Mouse (Mus musculus) liver, adult (tissue): ENCODE data around the gene Rnd3.

Experiments used
- GATA4 ChIP-seq: IDR thresholded peaks from 2 replicates; pipeline ENCODE4 v1.6.1; 2014; ENCODE audit warnings: mild to moderate bottlenecking, low read length; ENCODE audit not compliant: insufficient replicate concordance

Gene Rnd3

DNA sequence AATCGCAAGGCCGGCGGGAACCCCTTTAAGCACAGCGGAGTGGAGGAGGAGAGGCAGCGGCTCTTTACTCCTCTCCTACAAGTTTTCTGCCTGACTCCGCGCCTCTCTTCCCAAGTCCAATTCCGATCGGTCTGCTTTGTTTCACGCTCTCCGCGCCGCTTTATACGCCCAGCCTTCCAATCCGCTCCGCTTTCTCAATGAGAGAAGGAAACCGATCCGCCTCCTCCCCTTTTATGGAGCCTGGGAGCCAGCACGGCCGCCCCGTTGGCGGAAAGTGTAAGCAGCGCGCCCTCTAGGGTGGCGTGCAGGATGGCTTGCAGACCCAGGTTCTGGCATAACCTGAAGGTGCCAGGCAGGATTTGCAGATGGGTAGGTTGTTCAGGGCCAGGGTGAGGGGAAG lies at the start of gene Rnd3:
TSS of gene Rnd3 (minus strand) at position 137 of the 400 bp plus-strand sequence.
- TF ChIP-seq GATA4 = no peak

DNA sequence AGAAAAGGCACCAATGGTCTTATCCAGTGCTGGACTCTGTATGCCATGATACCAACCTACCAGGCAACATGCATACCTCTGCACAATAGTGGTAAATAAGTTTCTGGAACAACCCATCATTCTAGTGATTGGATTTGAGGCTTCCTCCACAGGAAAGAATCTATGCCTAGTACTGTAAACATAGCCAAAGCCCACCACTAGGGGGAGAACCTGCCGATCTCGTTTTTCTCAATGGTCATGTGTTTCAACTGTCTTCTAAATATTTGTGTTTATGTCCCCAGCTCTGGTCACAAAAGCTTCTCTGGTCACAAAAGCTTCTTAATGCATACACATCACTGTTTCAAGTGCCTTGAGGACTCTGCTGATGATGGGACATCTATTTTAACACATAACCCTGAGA lies 43.4 kb upstream of the Rnd3 start:
- TF ChIP-seq GATA4 = no peak

GRCm38 (mm10) chr2:51185762-51186161 lies 36.9 kb upstream of the Rnd3 start:
- TF ChIP-seq GATA4 = no peak

- TF ChIP-seq GATA4 = no peak
These were observed 34.1 kb upstream of the Rnd3 start for GRCm38 (mm10) chr2:51182990-51183389.

DNA sequence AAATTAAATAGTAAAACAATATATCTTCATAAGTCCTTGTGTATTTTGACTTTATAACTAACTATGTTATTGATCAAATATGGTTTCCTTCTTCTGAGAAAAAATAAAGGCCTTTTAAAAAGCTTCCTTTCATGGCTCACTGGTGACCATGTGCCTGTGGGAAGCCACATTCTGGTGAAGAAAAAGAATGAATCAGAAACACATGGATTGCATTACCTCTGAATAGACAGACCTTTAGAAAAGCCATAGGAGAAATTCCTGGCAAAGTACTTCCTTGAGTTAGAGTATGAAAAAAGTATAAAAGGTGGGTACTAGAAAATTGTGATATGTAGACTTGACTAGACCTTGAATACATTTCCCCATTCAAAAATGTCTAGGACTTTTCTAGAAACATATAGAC lies 32.5 kb upstream of the Rnd3 start:
- no peak for TF ChIP-seq GATA4

- no peak for TF ChIP-seq GATA4
These were observed 30.2 kb upstream of the Rnd3 start for GRCm38 (mm10) chr2:51179096-51179495.

- no peak for TF ChIP-seq GATA4
These were observed 28.7 kb upstream of the Rnd3 start for GRCm38 (mm10) chr2:51177615-51178014.

DNA sequence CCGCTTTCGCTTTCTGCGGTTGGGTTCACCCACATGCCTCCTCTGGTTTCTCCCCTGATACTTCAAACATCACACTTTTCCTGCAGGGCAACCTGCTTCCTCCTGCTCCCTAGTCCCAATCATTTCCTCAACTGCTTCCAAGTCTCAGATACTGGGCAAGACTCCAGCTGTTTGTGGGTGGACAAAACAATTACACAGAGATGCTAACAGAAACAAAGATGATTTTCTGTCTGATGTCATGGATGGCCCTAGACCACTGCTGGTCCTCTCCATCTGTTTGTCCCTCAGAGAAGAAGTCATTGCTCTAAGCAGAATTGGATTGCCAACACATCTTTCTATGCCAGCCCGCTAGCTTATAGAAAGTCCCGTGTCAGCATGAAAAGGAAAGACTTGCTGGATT lies 26.4 kb upstream of the Rnd3 start:
- TF ChIP-seq GATA4 = no peak

DNA sequence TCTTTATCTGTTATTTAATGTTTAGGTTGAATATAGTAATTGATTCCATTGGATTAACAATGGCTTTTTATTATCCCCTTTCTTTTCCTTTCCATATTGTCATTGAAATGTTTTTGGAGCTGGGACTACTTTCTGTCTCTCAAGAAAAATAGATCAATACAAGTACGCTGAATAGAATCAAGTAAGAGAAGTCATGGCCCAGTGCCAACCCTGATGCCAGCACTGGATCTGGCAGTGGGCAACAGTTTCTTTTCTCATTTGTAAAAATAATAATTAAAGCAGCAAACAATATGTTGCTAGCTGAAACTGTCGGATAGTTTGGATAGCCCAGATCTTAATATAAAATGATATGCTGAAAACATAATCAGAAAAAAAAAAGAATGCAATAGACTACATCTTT lies 12.2 kb upstream of the Rnd3 start:
- TF ChIP-seq GATA4 = no peak

GRCm38 (mm10) chr2:51148454-51148853 lies 457 bp downstream of the Rnd3 start:
- TF ChIP-seq GATA4 = no peak

- no peak for TF ChIP-seq GATA4
These were observed 875 bp downstream of the Rnd3 start for GRCm38 (mm10) chr2:51148065-51148407.

GRCm38 (mm10) chr2:51147318-51148064 lies 1.4 kb downstream of the Rnd3 start:
- no peak; the same call in 1 of the 2 replicates for TF ChIP-seq GATA4

DNA sequence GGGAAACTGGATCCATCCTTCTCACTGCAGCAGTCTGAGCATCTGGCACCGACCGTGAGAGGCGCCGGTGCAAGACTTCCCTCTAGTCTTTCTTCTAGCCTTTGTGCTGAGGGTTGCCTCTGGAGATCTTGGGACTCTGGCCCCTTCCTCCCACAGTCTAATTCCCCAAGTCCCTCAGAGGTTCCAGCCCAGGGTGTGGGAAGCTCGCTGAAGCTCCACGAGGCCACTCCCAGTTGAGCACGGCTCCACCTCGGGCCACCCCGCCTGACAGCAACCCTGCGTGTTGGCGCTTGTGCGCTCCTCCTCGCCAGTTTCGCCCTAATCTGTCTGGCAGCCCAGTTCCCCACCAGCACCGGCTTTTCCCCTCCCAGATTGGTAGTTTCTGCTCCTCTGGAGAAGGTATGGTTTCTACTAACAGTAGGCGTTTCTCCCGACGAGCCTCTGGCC lies 2.0 kb downstream of the Rnd3 start:
- no peak; the same call in 1 of the 2 replicates for TF ChIP-seq GATA4

DNA sequence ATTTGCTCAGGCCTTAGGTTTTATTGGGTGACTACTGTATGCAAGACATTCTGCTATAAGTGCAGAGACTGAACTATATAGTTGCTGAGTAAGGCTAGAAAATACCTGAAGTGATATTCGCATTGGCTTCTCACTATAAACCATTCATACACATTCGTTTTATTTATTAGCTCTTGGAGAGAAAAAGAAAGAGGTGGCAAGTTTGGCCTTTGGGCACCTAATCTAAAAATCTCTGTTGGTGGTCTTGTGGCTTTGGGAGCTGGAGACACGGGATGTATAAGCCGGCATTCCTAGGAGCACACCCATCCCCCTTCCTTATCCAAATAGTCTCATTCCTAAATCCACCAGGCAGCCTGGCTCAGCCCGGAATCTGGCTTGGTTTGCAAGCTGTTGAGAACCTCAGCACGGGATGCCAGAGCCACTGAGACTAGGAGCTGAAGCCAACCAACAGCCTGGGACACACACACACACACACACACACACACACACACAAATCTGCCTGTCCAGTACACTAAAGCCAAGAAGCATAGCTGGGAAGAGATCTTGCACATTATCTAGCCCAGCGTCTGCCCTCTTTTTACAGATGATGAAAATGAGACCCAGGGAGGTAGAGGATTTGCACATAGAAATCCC lies 3.0 kb downstream of the Rnd3 start:
- no peak for TF ChIP-seq GATA4

DNA sequence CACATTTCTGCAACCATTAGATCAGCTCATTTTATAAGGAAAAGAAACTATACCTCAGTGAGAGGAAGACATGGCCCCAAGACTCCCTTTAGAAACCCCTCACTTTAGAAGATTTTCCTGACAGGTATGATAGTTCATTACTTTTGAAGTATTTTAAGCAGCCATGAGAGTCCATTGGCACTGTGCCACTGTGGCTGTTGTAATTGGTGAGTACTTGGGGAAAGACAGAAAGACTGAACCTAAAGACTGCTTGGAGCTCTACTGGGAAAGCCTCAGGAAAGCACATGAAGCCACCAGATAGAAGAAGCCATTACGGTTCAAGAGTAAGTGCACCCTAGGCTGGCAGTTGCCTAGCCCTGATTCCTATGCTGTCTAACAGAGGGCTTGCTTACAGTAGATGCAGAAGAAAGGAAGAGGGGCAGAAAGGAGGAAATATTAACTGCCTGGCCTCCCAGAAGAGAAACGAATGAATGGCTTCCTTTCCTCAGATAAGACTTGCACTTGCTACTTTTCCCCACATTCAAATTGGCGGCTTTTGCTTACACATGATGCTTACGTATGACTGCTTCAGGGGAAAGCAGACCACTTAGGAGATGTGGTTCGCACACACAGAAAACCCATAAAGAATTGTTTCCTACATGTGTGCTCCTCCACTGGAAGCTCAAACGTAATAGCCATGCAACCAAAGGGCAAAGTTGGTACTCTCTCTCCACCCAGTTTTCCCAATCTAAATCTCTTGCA lies 4.4 kb downstream of the Rnd3 start:
- TF ChIP-seq GATA4 = no peak

DNA sequence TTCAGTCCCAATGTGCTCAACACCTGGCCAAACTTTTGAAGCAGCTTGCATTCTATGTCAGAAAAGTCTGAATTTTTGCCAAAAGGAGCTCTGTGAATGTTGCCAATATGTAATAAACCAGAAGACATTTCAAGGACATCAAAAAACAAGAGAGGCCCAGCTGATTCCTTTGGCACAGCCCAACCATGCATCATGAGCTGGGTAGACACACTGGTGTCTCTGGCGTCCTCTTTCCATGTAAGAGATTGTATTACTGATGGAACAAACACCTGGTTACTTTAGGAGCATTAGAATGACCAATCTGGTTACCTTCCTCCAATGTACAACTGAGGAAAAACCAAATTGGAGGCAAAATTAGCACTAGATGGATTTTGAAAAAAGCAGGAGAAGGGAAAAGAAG lies 6.5 kb downstream of the Rnd3 start:
- no peak for TF ChIP-seq GATA4
